In the genomic region with DNA sequence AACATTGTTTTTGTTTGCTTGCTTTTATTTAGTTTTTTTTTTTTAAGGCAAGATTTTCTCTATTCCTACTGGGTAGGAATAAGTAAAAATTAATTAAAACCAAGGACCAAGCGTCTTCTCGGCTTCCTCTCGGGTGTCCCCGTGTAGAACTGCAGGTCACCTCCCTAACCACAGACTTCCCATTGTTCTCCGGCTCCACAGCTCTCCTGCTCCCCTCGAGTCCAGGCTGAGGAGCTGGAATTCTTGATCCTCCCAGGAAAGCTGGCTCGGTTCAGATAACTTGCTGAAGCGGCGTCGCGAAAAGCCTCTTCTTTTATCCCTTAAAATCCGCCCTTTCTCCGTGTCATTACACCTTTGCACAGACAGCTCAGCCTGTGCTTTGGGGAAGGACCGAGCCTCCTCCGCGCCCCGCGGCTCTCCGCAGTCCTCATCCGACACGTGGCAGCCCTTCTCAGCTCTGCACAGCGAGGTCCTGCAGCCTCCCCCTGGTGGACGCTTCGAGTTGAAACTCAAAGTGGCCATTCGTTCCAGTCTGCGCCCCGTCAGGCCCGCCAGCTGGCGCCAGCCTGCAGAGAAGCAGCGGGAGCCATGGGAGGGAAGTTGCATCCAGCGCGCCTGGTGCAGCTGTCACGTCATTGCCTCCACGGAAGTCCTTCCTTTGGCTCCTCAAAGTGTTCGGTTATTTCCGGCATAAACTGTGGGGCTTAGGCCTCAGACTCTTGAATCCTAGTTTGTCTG, we compare ENCODE assay signal across 8 mouse cellular contexts. TPM values are rescaled to one million over a fixed set of nuclear protein-coding genes. Genes with fewer than 3 reads are reported as not detected.
DNase-seq lines count a peak whose midpoint lies in the region; ATAC-seq and TF ChIP-seq lines count a peak whose summit lies in the region.

No protein-coding gene starts in this region.

- peak; percentile 96 for ATAC-seq in erythroblast, adult 5-6 weeks (replicated peaks; ENCODE audit: low FRiP score, poor library complexity, severe bottlenecking)
- peak; percentile 93 for ATAC-seq in heart, embryonic 11.5 days (replicated peaks; ENCODE audit: insufficient number of reproducible peaks, low FRiP score, low TSS enrichment)
- peak; percentile 98 for ATAC-seq in kidney, embryonic 16.5 days (ENCODE audit: low FRiP score, low TSS enrichment)

- no peak overlapping the region for H3ac ChIP-seq in myocyte (ENCODE audit: control insufficient read depth, insufficient read length)

- peaks cover 4% of the 10 kb centered on the region for H3K4me1 ChIP-seq in heart, embryonic 11.5 days (ENCODE audit: control insufficient read depth, insufficient read depth, low read length)
- H3K4me1 ChIP-seq in kidney, embryonic 16.5 days (ENCODE audit: insufficient read depth, low read length): peaks cover 17% of the 10 kb centered on the region
- 0 out of 2 replicates have a peak, but pooled peaks cover 2% of the 10 kb centered on the region for H3K4me1 ChIP-seq in liver, adult 2 months (ENCODE audit: control insufficient read depth, insufficient read depth, low read length)

- no peaks in the 10 kb centered on the region for H3K79me2 ChIP-seq in liver, adult 2 months (ENCODE audit: control insufficient read depth, insufficient read depth, low read length)
- H3K79me2 ChIP-seq in myocyte (ENCODE audit: control insufficient read depth, insufficient read depth): no peaks in the 10 kb centered on the region

- H3K4me2 ChIP-seq in heart, embryonic 11.5 days: peak overlapping the region; percentile 73
- peak overlapping the region; percentile 64 for H3K4me2 ChIP-seq in kidney, embryonic 16.5 days (replicated peaks; ENCODE audit: low read depth, low read length)
- peak overlapping the region; percentile 93 for H3K4me2 ChIP-seq in myocyte (ENCODE audit: low read depth)

- under 1% methylated on average over 36 of the region's 36 CpGs for WGBS in heart, embryonic 11.5 days (ENCODE audit: insufficient replicate concordance)
- WGBS in kidney, embryonic 16.5 days: under 1% methylated on average over 36 of the region's 36 CpGs
- WGBS in liver, adult 2 months: 1% methylated on average over 36 of the region's 36 CpGs

- TF ChIP-seq CTCF in liver, adult 2 months (IDR thresholded peaks at IDR 0.05; ENCODE audit: low read depth, low read length): peak; percentile 94

- H3K36me3 ChIP-seq in heart, embryonic 11.5 days (ENCODE audit: control insufficient read depth, insufficient read depth, low read length): no peaks in the 10 kb centered on the region
- H3K36me3 ChIP-seq in kidney, embryonic 16.5 days (ENCODE audit: insufficient read depth, low read length): no peaks in the 10 kb centered on the region
- H3K36me3 ChIP-seq in liver, adult 2 months (ENCODE audit: control insufficient read depth, insufficient read depth, low read length): no peaks in the 10 kb centered on the region
- H3K36me3 ChIP-seq in myocyte (ENCODE audit: control insufficient read depth, insufficient read depth): no peaks in the 10 kb centered on the region
- H3K36me3 ChIP-seq in splenic B cell, adult 2 months (ENCODE audit: control insufficient read depth, insufficient read depth, low read length, poor library complexity, severe bottlenecking): no peaks in the 10 kb centered on the region

- H3K27ac ChIP-seq in heart, embryonic 11.5 days (ENCODE audit: low read depth, low read length): peak overlapping the region; percentile 77
- H3K27ac ChIP-seq in kidney, embryonic 16.5 days (ENCODE audit: low read length): peak overlapping the region; percentile 94
- no peak overlapping the region for H3K27ac ChIP-seq in liver, adult 2 months (replicated peaks; ENCODE audit: insufficient read depth, low read depth, low read length)

- peak; percentile 83 for DNase-seq in B cell, adult 2 months
- DNase-seq in brain, adult 2 months (ENCODE audit: low read depth, low spot score): peak; percentile 98
- peak; percentile 81 for DNase-seq in liver, adult 2 months (ENCODE audit: extremely low read depth, low read depth, low spot score)
- DNase-seq in splenic B cell, adult 2 months (ENCODE audit: low read depth, low spot score): peak; percentile 93

- H3K27me3 ChIP-seq in heart, embryonic 11.5 days (ENCODE audit: control insufficient read depth, insufficient read depth, low read length): no peaks in the 10 kb centered on the region
- H3K27me3 ChIP-seq in kidney, embryonic 16.5 days (ENCODE audit: insufficient read depth, low read length): no peaks in the 10 kb centered on the region
- H3K27me3 ChIP-seq in liver, adult 2 months (ENCODE audit: control insufficient read depth, insufficient read depth, low read length): no peaks in the 10 kb centered on the region
- H3K27me3 ChIP-seq in myocyte (ENCODE audit: control insufficient read depth, insufficient read depth, insufficient read length): no peaks in the 10 kb centered on the region
- H3K27me3 ChIP-seq in splenic B cell, adult 2 months (ENCODE audit: control insufficient read depth, insufficient read depth, low read length, poor library complexity, severe bottlenecking): no peaks in the 10 kb centered on the region

- H3K9ac ChIP-seq in heart, embryonic 11.5 days (ENCODE audit: low read depth, low read length): peak overlapping the region; percentile 70
- peak overlapping the region; percentile 70 for H3K9ac ChIP-seq in kidney, embryonic 16.5 days (replicated peaks; ENCODE audit: low read length)
- 0 out of 2 replicates have a peak overlapping the region, but pooled peaks have one; percentile 0 for H3K9ac ChIP-seq in liver, adult 2 months (ENCODE audit: low read depth, low read length)

- H3K4me3 ChIP-seq in heart, embryonic 11.5 days (ENCODE audit: low read depth, low read length): peak overlapping the region; percentile 8
- peak overlapping the region; percentile 45 for H3K4me3 ChIP-seq in kidney, embryonic 16.5 days (ENCODE audit: low read length)
- H3K4me3 ChIP-seq in liver, adult 2 months (ENCODE audit: insufficient read depth, low read depth, low read length): no peak overlapping the region
- H3K4me3 ChIP-seq in myocyte: peak overlapping the region; percentile 9

- TF ChIP-seq POLR2A in liver, adult 2 months (IDR thresholded peaks at IDR 0.05; ENCODE audit: extremely low read depth, insufficient read depth, low read length): no peak
- peak; percentile 85 for TF ChIP-seq POLR2A in myocyte (IDR thresholded peaks at IDR 0.05; ENCODE audit: insufficient read length, low read depth)

- H3K9me3 ChIP-seq in heart, embryonic 11.5 days (replicated peaks; ENCODE audit: control insufficient read depth, low read length): no peaks in the 10 kb centered on the region
- H3K9me3 ChIP-seq in kidney, embryonic 16.5 days (ENCODE audit: low read length): no peaks in the 10 kb centered on the region

TF ChIP-seq in myocyte, 11 proteins besides CTCF, POLR2A, EP300 and RAD21 (continues in another document):
- TF ChIP-seq POLR2AphosphoS2 (IDR thresholded peaks at IDR 0.05; ENCODE audit: insufficient read length, low read depth): peak; percentile 85
- TF ChIP-seq MYOG (IDR thresholded peaks at IDR 0.05; ENCODE audit: control insufficient read depth in 1 of 3, insufficient read depth in 1 of 3, insufficient read length in 2 of 3, low read depth in 2 of 3): peak; percentile 72 to 97 (median 95)
- TF ChIP-seq MYOD1 (IDR thresholded peaks at IDR 0.05; ENCODE audit: control insufficient read depth in 1 of 3, insufficient read length in 2 of 3, low read depth in 2 of 3): peak in 2 of 3 experiments; percentile 94 to 96

RNA-seq across cellular contexts. Expression of gene Rbp7, which starts 9.6 kb away (rescaled TPM):
- total RNA-seq in erythroblast, adult 5-6 weeks (2015; ENCODE audit: low replicate concordance): not detected in 2 replicates
- not detected in 2 replicates for total RNA-seq in erythroblast, adult 5-6 weeks (2017; ENCODE audit: low replicate concordance)
- polyA plus RNA-seq in heart, embryonic 11.5 days (2014; fragmentation: Nextera tagmentation; extraction: Ambion mirVana): 1.2 and 2.5 TPM in 2 replicates
- 1.3 TPM in 2 replicates for polyA plus RNA-seq in kidney, embryonic 16.5 days (2015; fragmentation: Nextera tagmentation; extraction: Ambion mirVana)
- not detected in 2 replicates for total RNA-seq in liver, adult 2 months (2014; rRNA removed)
- not detected in 2 replicates for polyA plus RNA-seq in liver, adult 2 months (2012; rRNA removed)
- polyA plus RNA-seq in myocyte (2012; fragmentation: generic; extraction: Trizol): not detected

RNA-seq across cellular contexts. Expression of gene Ube4b, which starts 18.6 kb away (rescaled TPM):
- 29.9 and 37.1 TPM in 2 replicates for total RNA-seq in erythroblast, adult 5-6 weeks (2015; ENCODE audit: low replicate concordance)
- 26.8 and 34.8 TPM in 2 replicates for total RNA-seq in erythroblast, adult 5-6 weeks (2017; ENCODE audit: low replicate concordance)
- polyA plus RNA-seq in heart, embryonic 11.5 days (2014; fragmentation: Nextera tagmentation; extraction: Ambion mirVana): 36.3 and 41.3 TPM in 2 replicates
- 46.8 and 50.9 TPM in 2 replicates for polyA plus RNA-seq in kidney, embryonic 16.5 days (2015; fragmentation: Nextera tagmentation; extraction: Ambion mirVana)
- 22.4 and 23.3 TPM in 2 replicates for total RNA-seq in liver, adult 2 months (2014; rRNA removed)
- polyA plus RNA-seq in liver, adult 2 months (2012; rRNA removed): 28.2 and 30.0 TPM in 2 replicates
- polyA plus RNA-seq in myocyte (2012; fragmentation: generic; extraction: Trizol): 57.4 TPM

RNA-seq across cellular contexts. Expression of gene Tmem274, which starts 32.0 kb away (rescaled TPM):
- total RNA-seq in erythroblast, adult 5-6 weeks (2015; ENCODE audit: low replicate concordance): not detected in 2 replicates
- not detected in 2 replicates for total RNA-seq in erythroblast, adult 5-6 weeks (2017; ENCODE audit: low replicate concordance)
- not detected in 2 replicates for polyA plus RNA-seq in heart, embryonic 11.5 days (2014; fragmentation: Nextera tagmentation; extraction: Ambion mirVana)
- polyA plus RNA-seq in kidney, embryonic 16.5 days (2015; fragmentation: Nextera tagmentation; extraction: Ambion mirVana): 0.41 and 0.82 TPM in 2 replicates
- total RNA-seq in liver, adult 2 months (2014; rRNA removed): not detected in 2 replicates
- not detected in 2 replicates for polyA plus RNA-seq in liver, adult 2 months (2012; rRNA removed)
- not detected for polyA plus RNA-seq in myocyte (2012; fragmentation: generic; extraction: Trizol)

RNA-seq across cellular contexts. Expression of gene Nmnat1, which starts 39.9 kb away (rescaled TPM):
- total RNA-seq in erythroblast, adult 5-6 weeks (2015; ENCODE audit: low replicate concordance): 0.58 and 3.1 TPM in 2 replicates
- 0.84 and 1.2 TPM in 2 replicates for total RNA-seq in erythroblast, adult 5-6 weeks (2017; ENCODE audit: low replicate concordance)
- 16.2 and 17.0 TPM in 2 replicates for polyA plus RNA-seq in heart, embryonic 11.5 days (2014; fragmentation: Nextera tagmentation; extraction: Ambion mirVana)
- 13.9 and 14.2 TPM in 2 replicates for polyA plus RNA-seq in kidney, embryonic 16.5 days (2015; fragmentation: Nextera tagmentation; extraction: Ambion mirVana)
- total RNA-seq in liver, adult 2 months (2014; rRNA removed): 12.8 and 14.4 TPM in 2 replicates
- 17.4 and 19.8 TPM in 2 replicates for polyA plus RNA-seq in liver, adult 2 months (2012; rRNA removed)
- polyA plus RNA-seq in myocyte (2012; fragmentation: generic; extraction: Trizol): 9.3 TPM

RNA-seq across cellular contexts. Expression of gene Lzic, which starts 39.9 kb away (rescaled TPM):
- 4.8 and 5.4 TPM in 2 replicates for total RNA-seq in erythroblast, adult 5-6 weeks (2015; ENCODE audit: low replicate concordance)
- 6.1 and 23.2 TPM in 2 replicates for total RNA-seq in erythroblast, adult 5-6 weeks (2017; ENCODE audit: low replicate concordance)
- 36.7 and 43.9 TPM in 2 replicates for polyA plus RNA-seq in heart, embryonic 11.5 days (2014; fragmentation: Nextera tagmentation; extraction: Ambion mirVana)
- 45.9 and 47.6 TPM in 2 replicates for polyA plus RNA-seq in kidney, embryonic 16.5 days (2015; fragmentation: Nextera tagmentation; extraction: Ambion mirVana)
- total RNA-seq in liver, adult 2 months (2014; rRNA removed): 5.3 and 5.6 TPM in 2 replicates
- polyA plus RNA-seq in liver, adult 2 months (2012; rRNA removed): 3.5 and 5.7 TPM in 2 replicates
- 45.5 TPM for polyA plus RNA-seq in myocyte (2012; fragmentation: generic; extraction: Trizol)

Comparison
In these comparisons a context has a peak if more than half of its experiments do, and no peak if none do; other contexts are left out.
1. H3K9ac ChIP-seq: peak in every context shown above with its lines; median percentile 70 in heart, embryonic 11.5 days; 70 in kidney, embryonic 16.5 days; 0 in liver, adult 2 months.